Mouse (Mus musculus) macrophage (primary cell): ENCODE measurements around the gene Nkx6-1. TPM values are rescaled to one million over a fixed set of nuclear protein-coding genes. Genes with fewer than 3 reads are reported as not detected.

Experiments used
- H3K27ac ChIP-seq: fragments of 350-480 bp; formaldehyde crosslinking; 2 replicates; pipeline ENCODE4 v1.9.0; 2021
- H3K36me3 ChIP-seq: fragments of 350-480 bp; formaldehyde crosslinking; 2 replicates; pipeline ENCODE4 v1.9.0; 2021; ENCODE audit errors: inconsistent target
- H3K4me3 ChIP-seq: fragments of 350-480 bp; formaldehyde crosslinking; 2 replicates; pipeline ENCODE4 v1.9.0; 2021; ENCODE audit errors: inconsistent target
- H3K79me2 ChIP-seq: fragments of 350-480 bp; formaldehyde crosslinking; 2 replicates; pipeline ENCODE4 v1.9.0; 2021; ENCODE audit errors: inconsistent target
- WGBS: methylation state at CpG from one replicate; pipeline ENCODE4 v1.1.7; 2026; ENCODE audit warnings: inconsistent platforms; ENCODE audit not compliant: missing documents; 5-methylcytosine and 5-hydroxymethylcytosine counted together
- polyA plus RNA-seq: library from polyadenylated mRNA; stranded (reverse); fragments of 250-400 nt; gene quantifications from 3 replicates; pipeline ENCODE4 v1.2.4, GENCODE M21; 2018; ENCODE audit warnings: inconsistent platforms

The Nkx6-1 gene
- polyA plus RNA-seq, 1 experiment from 2014 or later, result not detected

DNA sequence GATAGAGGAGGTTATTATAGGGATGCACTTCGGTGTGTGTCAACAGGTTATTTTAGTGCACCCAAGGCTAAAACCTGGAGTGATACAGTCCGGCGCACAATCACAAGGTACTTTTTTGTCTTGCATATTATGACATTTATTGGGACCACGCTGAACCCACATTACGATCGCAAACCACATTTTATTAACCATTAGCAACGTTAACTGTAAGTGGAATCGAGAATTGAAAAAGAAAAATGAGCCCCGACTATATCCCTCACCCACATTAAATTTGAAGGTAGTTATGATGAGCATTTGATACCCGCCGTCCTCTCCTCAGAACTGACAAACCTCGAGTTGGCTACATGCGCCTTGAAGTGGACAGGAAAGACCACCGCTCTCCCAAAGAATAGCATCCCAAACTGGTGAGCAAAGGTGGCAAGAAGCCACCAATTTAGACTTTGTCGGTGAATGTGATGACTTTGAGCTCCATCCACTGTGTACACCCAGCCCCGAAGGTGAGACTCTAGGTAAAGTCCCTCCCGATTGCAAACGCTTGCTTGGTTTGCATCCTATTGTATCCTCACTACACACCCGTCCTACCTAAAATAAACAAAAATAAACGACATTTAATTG is 17.7 kb downstream of the Nkx6-1 start:
- WGBS, result 42% methylated on average over 20 of the region's 20 CpGs

DNA sequence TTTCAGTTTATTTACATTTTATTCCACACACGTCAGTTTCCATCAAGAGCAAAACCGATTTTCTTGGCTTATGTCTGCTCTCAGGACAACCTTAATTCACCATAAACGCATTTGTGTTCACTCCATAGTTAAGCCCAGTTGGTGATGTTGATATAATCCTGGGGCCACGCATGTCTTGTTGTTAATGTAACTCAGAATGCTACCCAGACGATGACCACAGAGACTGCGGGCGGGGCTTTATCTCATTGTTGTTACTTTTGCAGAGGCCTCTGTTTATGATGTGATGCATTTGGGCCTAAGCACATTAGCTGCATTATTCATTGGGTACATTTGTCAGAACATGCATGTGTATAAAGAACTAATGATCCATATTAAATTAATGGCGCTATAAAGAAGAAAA is 19.7 kb downstream of the Nkx6-1 start:
- no peak overlapping the region for H3K27ac ChIP-seq
- 81% methylated on average over 8 of the region's 8 CpGs for WGBS
- no peaks in the 10 kb centered on the region for H3K36me3 ChIP-seq
- H3K79me2 ChIP-seq, result no peaks in the 10 kb centered on the region
- no peak overlapping the region for H3K4me3 ChIP-seq

More for the DNA sequence above, 17.7 kb downstream of the Nkx6-1 start:
- Histone ChIP-seq H3K36me3 (no peaks in the 10 kb centered on the region), H3K27ac (no peak overlapping the region), H3K4me3 (no peak overlapping the region), H3K79me2 (no peaks in the 10 kb centered on the region)

DNA sequence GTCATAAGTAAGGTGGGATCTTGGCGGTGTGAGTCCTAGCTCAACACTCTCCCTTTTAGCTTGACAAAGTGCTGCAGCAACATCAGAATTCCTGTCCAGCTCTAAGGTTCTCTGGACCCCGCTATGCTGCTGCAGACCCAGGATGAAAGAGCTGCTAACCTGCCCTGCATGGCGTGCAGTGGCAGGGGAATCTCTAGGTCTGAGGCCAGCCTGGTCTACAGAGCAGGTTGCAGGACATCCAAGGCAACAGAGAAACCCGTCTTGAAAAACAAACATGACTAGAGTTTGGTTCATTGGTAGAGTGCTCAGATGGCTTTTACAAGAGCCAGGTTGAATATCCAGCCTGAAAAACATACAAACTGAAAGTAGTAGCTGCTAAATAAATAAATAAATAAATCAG is 26.7 kb downstream of the Nkx6-1 start:
- Histone ChIP-seq H3K36me3 (no peaks in the 10 kb centered on the region), H3K27ac (no peak overlapping the region), H3K79me2 (no peaks in the 10 kb centered on the region), H3K4me3 (no peak overlapping the region)
- 90% methylated on average over 4 of the region's 4 CpGs for WGBS

Other genes with a start within 250 kb of the Nkx6-1 start
- gene Cds1, start 100.1 kb upstream of the Nkx6-1 start, polyA plus RNA-seq, result 7.7 to 23.7 TPM (median 9.5 TPM) in 3 replicates